Mouse (Mus musculus) gastrocnemius, postnatal 4 days (tissue): ENCODE data around the gene Zbtb44. TPM values are rescaled to one million over a fixed set of nuclear protein-coding genes. Genes with fewer than 3 reads are reported as not detected.

Source experiments
- DNase-seq, 2 experiments: peaks; one replicate each; pipeline ENCODE4 v3.0.0; 2021 to 2022; ENCODE audit warnings: low spot score in 2 of 2, mixed read lengths in 2 of 2
- long read RNA-seq, 2 experiments: library from polyadenylated mRNA; stranded (forward); transcript quantifications; one replicate each; pipeline ENCODE4 v2.0.0; 2021
- total RNA-seq, 2 experiments: library from RNA; stranded (reverse); gene quantifications; 2 replicates each; pipeline ENCODE4 v1.2.3; 2021

Zbtb44 gene
- 10 to 100 TPM; 34.6 to 42.5 TPM for total RNA-seq
- long read RNA-seq, experiment 1, full-length matches to known transcripts: 8 of 12 reads
- long read RNA-seq, experiment 1, partial matches to known transcripts: 0 of 12 reads
- long read RNA-seq, experiment 1, other reads (novel, unspliced or antisense): 4 of 12 reads
- long read RNA-seq, experiment 2, full-length matches to known transcripts: 5 of 15 reads
- long read RNA-seq, experiment 2, partial matches to known transcripts: 2 of 15 reads
- long read RNA-seq, experiment 2, other reads (novel, unspliced or antisense): 8 of 15 reads

- DNase-seq: peak in 1 of 2 experiments; percentile 83
These were observed at the start of gene Zbtb44 for GRCm38 (mm10) chr9:31030532-31031413. Zbtb44 (plus strand) TSS chr9:31030644.

GRCm38 (mm10) chr9:30985782-30986181 is 44.7 kb upstream of the Zbtb44 start:
- peak in 1 of 2 experiments; percentile 11 for DNase-seq

GRCm38 (mm10) chr9:30993106-30993505 is 37.3 kb upstream of the Zbtb44 start:
- no peak for DNase-seq

GRCm38 (mm10) chr9:30996590-30997562 is 33.6 kb upstream of the Zbtb44 start:
- DNase-seq: peak in 1 of 2 experiments; percentile 11

- DNase-seq: no peak
These were observed 29.8 kb upstream of the Zbtb44 start for GRCm38 (mm10) chr9:31000641-31001040.

- no peak for DNase-seq
These were observed 27.9 kb upstream of the Zbtb44 start for GRCm38 (mm10) chr9:31002528-31002927.

GRCm38 (mm10) chr9:31009334-31009733 is 21.1 kb upstream of the Zbtb44 start:
- DNase-seq: no peak

- DNase-seq: no peak
These were observed 20.4 kb upstream of the Zbtb44 start for GRCm38 (mm10) chr9:31010040-31010439.

GRCm38 (mm10) chr9:31010749-31011148 is 19.7 kb upstream of the Zbtb44 start:
- DNase-seq: no peak

GRCm38 (mm10) chr9:31011533-31011932 is 18.9 kb upstream of the Zbtb44 start:
- no peak for DNase-seq

- no peak for DNase-seq
These were observed 17.8 kb upstream of the Zbtb44 start for GRCm38 (mm10) chr9:31012674-31013073.

GRCm38 (mm10) chr9:31013415-31013814 is 17.0 kb upstream of the Zbtb44 start:
- no peak for DNase-seq

GRCm38 (mm10) chr9:31017616-31018015 is 12.8 kb upstream of the Zbtb44 start:
- DNase-seq: no peak

- no peak for DNase-seq
These were observed 12.3 kb upstream of the Zbtb44 start for GRCm38 (mm10) chr9:31018158-31018557.

- DNase-seq: no peak
These were observed 11.7 kb upstream of the Zbtb44 start for GRCm38 (mm10) chr9:31018705-31019104.

GRCm38 (mm10) chr9:31028251-31028650 is 2.2 kb upstream of the Zbtb44 start:
- no peak for DNase-seq

GRCm38 (mm10) chr9:31029751-31030511 is 513 bp upstream of the Zbtb44 start:
- peak; percentile 95 to 97 for DNase-seq

GRCm38 (mm10) chr9:31031414-31031843 is 985 bp downstream of the Zbtb44 start:
- DNase-seq: no peak

GRCm38 (mm10) chr9:31032546-31032945 is 2.1 kb downstream of the Zbtb44 start:
- DNase-seq: no peak

GRCm38 (mm10) chr9:31050208-31050607 is 19.8 kb downstream of the Zbtb44 start:
- DNase-seq: no peak
